Mouse (Mus musculus) lung, adult 18-20 months (tissue): ENCODE measurements at regions not wholly inside any gene's neighbourhood (a gene's known extent, or its start where the extent isn't known, plus 50 kb on each side); places are given as distances from the start of the nearest gene placed in this dataset.

Experiments
- DNase-seq, 2 experiments: peaks; one replicate each; pipeline ENCODE4 v3.0.0; 2022; ENCODE audit warnings: mixed read lengths in 2 of 2

GRCm38 (mm10) chr1:150043061-150043460 is 56.8 kb upstream of the Ptgs2 start:
- DNase-seq = no peak

DNA sequence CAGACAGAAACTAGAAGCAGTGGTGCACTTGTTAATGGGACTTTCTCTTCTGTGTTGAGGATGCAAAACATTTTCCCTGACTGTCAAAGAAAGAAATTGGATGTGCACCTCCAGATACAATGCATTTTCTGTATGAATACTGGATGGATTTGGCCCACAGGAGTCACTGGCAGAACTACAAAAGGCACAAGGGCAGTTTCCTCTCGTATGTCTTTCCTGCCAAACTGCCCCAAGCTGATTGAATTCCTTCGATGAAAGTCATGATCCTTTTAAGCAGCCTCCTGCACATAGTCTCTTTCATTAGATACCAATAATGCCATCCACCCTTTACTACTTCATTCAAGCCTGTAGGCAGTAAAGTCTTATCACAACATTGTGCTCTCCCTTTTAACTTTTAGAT is 58.2 kb upstream of the Ptgs2 start:
- DNase-seq = no peak

DNA sequence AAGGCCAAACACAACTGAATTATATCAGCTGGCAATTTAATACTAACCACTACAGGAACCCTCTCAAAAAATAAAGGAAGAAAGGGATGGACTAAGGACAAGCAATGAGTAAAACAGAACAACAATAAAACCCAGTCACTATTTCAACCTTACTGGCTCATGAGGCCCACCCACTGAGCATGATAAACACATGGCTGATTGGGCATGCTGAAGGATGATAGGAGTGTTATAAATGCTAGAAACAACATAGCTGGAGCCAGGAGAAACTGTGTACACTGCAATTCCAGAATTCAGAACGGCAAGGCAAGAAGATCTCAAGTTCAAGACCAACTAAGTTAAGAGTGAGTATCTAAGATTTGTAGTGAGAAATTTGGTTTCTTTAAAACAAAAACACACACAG is 66.1 kb upstream of the Ptgs2 start:
- DNase-seq = no peak

- DNase-seq = no peak
These were observed 68.1 kb upstream of the Ptgs2 start for GRCm38 (mm10) chr1:150031743-150032142.

GRCm38 (mm10) chr1:150027265-150027664 is 66.2 kb upstream of the Pla2g4a start:
- DNase-seq = no peak

GRCm38 (mm10) chr1:150026188-150026587 is 65.1 kb upstream of the Pla2g4a start:
- DNase-seq = peak in 1 of 2 experiments; percentile 7

DNA sequence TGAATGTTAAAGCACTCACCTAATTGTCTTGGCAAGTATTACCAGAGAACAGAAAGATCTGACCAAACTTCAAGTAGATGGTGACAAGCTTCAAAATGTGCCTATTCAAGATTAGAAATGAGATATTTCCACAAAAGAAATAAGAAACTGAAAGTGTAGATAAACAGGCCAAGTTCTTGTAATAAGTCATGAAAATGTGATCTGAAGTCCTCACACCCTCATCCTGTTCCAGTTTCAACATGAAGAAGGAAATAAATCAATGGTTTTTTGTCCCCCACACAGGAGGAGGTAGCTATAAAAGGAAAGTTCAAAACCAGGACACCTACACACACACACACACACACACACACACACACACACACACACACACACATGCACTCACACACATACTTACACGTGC is 54.1 kb upstream of the Pla2g4a start:
- no peak for DNase-seq

DNA sequence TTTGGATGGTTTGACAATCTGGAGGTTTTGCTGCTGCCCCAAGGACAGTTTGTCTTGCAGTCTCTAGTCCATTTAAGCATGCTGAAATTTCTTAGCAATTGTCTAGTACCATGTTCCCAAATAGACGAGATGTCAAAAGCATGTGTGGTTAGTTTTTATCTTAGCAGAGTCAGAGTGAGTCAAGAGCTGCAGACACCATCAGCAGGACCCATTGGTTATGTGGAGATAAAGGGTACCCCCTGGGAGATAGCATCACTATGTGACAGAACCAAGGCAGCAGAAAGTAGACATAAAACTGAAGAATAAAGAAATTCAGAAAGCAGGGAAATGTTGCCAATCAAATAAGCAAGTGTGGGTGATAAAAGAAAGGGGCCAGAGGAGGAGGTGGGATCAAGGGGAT is 51.4 kb upstream of the Pla2g4a start:
- DNase-seq = no peak
